Mouse (Mus musculus): ENCODE measurements around the gene Kcnk15.

Gene Kcnk15

DNA sequence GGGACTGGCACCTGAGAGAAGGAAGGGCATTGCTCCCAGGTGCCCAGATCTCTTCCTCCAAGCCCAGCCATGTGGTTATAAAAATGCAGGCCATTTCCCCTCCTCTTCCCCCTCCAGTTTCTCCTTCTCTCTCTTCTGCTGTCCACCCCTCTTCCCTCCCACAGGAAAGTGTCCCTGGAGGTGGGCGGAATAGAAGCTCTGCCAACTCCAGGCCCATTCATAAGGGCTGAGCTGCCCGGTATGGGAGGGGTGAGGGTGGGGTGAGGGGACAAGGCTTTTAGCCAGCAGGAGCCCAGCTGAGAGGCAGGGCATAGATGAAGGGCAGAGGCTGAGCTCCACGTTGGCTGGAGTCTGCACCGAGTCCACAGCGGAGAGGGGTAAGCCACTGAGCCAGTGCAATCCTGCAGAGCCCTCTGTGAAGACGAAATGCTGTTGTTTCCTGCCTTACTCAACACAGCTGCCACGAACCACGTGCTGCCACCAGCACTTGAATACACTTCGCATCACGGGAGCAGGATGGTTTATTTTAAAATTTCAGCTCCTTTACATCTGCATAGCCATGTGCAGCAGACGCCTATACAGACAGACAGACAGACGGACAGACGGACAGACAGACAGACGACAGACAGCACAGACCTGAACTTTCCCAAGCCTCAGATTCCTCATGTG lies 23.5 kb downstream of the Kcnk15 start:
- no peak for DNase-seq (ENCODE audit: low spot score)

DNA sequence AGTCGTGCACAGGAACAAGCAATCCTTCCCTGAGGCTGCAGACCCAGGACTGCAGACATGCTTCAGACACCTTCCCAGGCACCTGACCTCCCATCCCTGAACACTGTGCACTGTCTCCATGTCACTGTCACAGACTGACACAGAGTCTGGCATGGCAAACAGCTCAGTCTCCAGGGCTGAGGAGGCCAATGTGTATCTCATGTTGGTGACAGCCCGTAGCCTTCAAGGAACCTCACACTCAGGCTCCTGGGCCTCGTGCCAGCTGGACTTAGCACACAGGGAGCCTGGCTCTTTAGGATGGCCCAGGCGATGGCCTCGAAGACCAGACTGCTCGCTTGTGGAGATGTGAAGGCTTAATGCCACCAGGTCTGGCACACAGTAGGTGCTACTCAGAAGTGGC lies 27.4 kb downstream of the Kcnk15 start:
- DNase-seq (ENCODE audit: low spot score): no peak

DNA sequence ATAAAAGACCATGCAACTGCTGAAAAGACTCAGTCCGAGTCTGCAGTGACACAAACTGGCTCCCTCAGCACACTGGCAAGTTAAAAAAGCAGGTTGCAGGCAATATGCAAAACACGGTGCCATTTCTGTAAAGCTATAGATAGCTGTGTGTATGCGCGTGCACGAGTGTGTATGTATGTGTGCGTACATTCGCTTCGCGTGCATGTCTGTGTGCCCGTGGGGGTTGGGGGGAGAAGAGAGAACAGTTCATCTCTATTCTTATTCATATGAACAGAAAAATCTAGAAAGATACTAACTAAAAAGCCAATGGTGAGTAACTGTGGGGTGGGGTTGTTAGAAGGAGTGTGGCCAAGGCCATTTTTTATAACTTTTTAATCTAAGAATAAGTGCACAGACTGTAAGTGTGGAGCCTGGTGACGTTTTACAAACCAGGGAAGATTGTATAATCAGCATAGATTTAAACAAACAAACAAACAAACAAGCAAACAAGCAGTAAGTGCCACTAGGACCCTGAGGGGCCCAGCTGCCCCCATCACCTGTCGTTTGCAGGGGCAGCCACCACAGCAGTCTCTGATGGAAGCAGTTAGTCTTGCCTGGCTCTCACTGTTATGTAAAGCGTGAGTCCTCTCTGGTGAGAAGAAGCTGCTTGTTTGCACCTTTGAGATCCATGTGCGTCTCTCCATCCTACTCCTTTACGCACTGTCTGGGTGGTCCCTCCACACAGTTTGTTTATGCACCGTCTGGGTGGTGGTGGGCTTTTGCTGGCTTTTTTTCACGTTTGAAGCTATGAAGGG lies 29.6 kb downstream of the Kcnk15 start:
- no peak for DNase-seq (ENCODE audit: low spot score)

DNA sequence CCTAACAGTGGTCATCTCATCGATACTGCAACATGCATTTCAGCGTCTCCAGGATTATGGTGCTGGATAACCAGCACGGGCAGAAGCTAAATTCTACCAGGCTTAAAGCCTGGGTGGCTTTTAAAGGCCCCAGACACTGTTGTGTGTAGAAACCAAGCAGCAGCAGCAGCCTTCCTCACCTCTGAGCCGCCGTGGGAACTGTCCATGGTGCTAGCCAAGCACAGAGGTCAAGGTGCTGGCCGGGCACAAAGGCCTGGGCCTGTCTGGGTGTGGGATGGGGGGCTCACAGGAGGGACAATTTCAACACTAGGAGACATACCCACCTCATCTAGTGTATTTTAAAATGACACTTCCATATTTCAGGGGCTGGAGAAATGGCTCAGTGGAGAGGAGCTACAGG lies 36.0 kb downstream of the Kcnk15 start:
- DNase-seq (ENCODE audit: low spot score): peak; percentile 64

DNA sequence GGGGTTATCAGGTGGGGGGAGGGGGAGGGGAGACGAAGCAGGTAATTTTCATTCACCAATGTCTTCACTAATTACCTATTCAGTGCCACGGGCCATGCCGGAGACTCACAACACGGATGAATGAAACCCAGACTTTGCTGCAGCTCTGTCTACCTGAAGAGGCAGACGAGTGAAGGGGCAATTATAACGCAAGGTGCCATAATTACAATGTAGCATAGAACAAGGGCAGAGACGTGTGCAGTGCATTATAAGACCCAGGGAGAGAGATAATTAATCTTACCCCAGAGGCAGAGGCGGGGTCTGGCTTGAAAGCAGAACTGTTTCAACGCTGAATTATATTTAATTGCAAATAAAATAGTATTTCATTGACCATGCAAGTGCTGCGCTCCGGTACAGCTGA lies 37.1 kb downstream of the Kcnk15 start:
- DNase-seq (ENCODE audit: low spot score): no peak

DNA sequence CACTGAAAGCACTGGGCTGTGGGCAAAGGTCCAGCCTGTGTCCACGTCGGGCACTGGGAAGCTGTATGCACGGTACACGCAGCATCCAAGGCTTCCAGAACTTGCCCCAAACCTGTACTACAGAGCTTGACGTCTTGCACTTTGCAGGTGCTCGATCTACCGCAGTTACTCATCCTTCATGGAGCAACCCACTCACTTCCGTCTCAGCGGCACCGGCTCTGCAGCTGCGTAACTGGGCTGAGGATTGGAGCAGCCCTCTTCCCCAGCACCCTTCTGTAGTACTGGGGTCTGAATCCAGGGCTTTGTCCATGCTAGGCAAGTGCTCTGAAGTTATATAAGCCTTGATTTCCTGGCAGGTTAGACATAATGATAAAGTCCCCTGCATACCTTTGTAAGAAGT lies 37.8 kb downstream of the Kcnk15 start:
- DNase-seq (ENCODE audit: low spot score): no peak

DNA sequence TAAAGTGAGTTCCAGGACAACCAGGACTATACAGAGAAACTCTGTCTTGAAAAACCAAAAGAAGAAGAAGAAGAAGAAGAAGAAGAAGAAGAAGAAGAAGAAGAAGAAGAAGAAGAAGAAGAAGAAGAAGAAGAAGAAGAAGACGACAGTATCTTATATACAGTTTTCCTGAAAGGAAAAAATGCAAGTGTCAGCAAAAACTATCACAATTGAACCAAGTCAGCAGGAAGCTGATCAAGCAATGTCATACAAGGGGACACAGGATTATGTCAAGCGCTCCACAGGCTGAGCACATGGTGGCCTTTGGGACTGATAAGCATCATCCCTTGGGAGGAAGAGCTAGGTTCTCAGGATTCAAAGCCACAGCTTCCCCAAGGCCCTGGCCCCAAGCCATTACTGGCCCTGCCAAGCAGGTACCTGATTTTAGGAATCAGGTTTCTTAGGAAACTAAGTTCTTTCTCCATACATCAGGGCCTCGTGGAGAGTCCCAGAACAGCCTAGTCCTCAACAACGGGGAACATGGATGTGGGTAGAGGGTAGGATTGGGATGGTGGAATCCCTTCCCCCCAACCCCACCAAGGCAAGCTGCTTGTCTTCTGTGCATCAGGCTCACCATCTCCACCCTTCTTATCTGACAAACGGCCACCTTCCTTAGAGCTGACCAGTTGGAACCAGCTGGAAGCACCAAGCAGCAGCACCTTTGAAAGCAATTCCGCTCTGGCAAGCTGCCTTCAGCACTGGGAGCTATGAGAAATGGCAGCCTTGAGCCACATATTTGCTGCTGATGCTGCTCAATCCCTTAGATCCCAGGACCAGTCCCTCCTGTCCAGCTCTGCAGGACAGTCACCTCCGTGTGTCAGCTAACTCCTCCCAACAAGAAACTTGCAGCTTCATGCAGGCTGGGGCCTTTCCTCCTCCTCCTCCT lies 40.3 kb downstream of the Kcnk15 start:
- DNase-seq (ENCODE audit: low spot score): no peak

DNA sequence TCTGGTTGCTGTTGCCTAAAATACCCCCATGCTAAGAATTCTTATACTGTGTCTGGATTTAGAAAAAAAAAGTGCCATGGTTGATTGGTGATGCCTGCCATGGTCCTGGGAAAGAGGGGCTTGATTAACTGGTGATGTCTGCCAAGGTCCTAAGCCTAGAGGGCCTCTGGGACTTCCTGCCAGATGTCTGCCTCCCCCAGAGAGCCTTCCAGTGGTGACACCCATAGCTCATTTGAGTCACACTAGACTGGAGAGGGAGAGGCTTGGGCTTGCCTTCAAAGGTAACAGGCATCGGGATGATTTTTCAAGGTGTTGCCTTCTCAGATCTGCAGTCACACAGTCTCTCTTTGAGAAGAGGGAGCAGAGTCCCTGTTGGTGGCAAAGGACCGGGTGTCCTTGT lies 41.7 kb downstream of the Kcnk15 start:
- DNase-seq (ENCODE audit: low spot score): no peak

DNA sequence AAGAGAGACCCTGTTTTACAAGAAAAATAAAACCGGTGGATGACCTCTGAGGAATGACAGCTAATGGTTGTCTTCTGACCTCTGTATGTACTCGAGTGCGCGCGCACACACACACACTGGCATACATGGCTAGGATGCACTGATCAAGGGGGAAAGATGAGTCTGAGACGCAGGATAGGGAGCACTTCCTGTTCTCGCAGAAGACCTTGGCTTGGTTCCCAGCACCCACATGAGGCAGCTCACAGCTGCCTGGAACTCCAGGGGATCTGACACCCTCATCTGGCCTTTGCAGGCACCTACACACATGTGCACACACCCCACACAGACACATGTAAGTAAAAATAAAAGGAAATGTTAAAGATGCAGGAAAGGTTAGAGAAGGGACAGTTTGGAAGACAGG lies 43.6 kb downstream of the Kcnk15 start:
- DNase-seq (ENCODE audit: low spot score): no peak

DNA sequence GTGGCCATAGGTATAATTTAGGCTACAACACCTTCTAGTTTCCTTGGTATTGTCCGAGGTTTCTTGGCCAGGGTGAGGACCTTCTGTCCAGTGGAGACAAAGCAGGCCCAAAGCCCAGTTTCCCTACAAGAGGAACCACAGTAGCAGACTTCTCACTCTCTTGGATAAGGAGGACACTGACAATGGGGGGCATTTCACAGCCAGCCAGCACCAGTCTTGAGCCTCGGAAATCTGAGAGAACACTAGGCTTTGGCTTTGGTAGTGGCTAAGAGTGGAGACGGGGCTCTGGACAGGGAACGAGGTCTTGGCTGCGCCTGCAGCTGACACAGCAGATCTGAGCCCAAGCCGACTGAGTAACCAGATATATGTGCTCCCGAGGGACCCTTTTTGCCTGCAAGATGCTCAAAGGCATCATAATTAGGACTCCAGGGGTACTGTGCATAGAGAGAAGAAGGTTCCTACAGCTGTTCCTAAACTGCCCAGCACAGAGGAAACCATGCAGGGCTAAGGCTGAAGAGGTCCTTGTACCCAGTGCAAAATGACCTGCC lies 44.6 kb downstream of the Kcnk15 start:
- no peak for DNase-seq (ENCODE audit: low spot score)

DNA sequence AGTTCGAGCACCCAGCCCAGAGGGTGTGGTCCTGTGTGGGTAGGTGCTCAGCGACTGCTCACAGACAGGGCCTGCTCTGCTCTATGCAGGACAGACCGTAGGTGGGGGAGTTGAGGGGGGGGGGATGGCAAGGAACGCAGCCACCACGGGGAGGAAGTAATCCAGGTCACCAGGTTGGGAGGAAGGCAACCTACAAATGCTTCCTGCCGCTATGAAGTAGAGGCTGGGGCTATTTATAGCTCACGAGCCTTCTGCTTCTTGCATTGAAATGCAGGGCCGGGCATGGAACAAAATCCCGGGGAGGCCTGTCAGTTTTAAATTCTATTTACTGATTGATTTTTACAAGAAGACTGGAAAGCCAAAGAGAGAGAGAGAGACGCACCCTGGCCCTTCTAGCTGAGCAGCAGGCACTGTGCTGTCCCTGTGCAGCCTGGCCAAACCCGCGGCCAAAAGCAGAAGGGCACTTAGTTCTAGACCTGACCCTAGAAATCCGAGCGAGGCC lies 46.5 kb downstream of the Kcnk15 start:
- no peak for DNase-seq (ENCODE audit: low spot score)

DNA sequence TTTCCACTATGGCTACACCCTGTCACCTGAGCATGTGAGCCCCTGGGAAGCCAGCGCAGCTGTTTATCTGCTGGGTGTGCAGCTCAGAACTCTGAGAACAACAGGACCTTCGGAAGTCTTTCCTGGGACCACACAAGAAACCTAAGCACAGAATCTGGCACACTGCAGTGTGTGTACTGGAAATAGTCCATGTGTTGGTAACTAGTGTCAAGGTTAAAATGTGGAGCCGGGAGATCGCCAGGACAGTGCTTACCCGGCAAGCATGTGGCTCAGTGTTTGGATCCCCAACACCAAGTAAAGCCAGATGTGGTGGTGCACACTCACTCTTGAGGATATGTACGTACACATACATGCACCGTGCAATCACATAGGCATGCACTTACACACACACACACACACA lies 47.6 kb downstream of the Kcnk15 start:
- DNase-seq (ENCODE audit: low spot score): no peak

DNA sequence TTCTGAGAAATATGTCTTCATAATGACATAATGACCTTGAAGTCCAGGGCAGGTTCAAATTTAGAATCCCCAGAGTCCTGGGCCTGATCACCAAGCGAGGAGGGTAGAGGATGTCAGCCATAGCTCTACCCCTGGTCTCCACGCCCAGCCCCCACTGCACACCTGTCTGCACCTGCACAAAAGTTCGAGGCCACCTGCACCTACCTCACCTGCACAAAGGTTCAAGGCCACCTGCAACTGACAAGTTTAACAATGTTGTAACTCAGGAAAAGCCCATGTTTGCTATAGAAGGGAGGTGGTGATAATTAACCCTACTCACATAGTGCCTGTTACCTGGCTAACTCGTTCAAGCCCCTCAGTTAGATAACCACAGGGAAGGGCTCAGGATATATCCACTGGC lies 49.0 kb downstream of the Kcnk15 start:
- no peak for DNase-seq (ENCODE audit: low spot score)

DNA sequence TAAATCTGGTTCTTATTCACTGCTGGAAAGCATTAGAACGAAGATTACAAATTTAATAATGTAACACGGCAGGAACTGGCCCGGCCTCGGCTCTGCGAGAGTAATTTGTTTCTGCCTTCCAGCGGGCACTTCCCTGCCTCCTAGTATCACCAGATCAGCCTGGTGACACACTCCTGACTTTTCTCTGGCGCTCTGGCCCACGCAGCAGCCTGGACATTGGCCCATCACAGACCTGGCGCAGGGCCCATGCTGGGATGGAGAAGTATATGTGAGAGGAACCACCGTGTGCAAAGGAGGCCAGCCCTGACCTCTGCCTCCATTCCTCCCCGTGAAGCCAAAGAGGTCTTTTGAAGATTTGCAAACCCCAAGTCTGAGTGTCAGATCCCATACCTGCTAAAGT lies 50.0 kb downstream of the Kcnk15 start:
- no peak for DNase-seq (ENCODE audit: low spot score)

DNA sequence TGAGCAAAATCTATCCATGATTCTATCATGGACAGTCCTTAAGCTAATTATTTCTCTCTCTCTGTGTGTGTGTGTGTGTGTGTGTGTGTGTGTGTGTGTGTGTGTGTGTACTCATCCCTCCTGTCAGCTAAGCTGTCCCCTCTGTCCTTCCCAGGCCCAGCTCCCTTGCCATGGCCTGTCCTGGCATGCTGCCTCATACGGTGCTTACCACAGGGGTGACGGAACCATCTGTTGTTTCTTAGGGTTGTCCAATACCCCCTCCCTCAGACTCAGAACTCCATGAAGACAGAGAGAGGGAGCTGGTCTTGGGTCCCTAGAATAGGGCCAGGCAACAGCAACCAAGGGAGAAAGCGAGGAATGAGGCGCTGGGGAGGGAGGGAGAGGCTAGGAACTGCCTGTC lies 50.9 kb downstream of the Kcnk15 start:
- no peak for DNase-seq (ENCODE audit: low spot score)

DNA sequence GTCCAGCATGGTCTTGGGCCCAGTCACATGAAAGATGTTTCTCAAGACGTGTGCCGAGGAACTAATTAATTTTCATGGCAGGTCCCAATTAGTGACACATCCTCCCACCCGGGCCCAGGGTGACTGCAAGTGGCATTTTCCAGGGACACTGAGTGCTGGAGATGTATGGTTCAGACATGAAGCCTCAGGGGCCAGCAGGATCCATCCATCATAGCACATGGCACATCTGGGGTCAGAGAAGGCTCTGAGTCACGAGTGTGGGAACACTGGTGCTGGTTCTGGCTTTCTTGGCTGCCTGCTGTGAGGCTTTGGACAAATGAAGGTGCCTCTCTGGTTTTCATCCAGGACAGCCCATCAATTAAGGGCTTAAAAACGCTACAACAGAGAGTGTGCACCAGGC lies 53.7 kb downstream of the Kcnk15 start:
- no peak for DNase-seq (ENCODE audit: low spot score)
